Mouse (Mus musculus) hindbrain, embryonic 13.5 days (tissue): ENCODE data around the gene Synj2bp. TPM values are rescaled to one million over a fixed set of nuclear protein-coding genes. Genes with fewer than 3 reads are reported as not detected.
"Not testable (repeated sequence)": the region's sequence is repeated elsewhere in the genome, so short reads cannot be mapped to it uniquely, and the experiment has no call there.

Experiments
- ATAC-seq: fragments of 200-750 bp; cut with Nextera tagmentation; 2 replicates; pipeline ENCODE4 v1.8.0; 2017; ENCODE audit warnings: moderate TSS enrichment; ENCODE audit not compliant: low FRiP score
- H3K27ac ChIP-seq: fragments of 300-500 bp; sonication (generic); 2 replicates; pipeline ENCODE4 v1.5.1; 2015; ENCODE audit warnings: inconsistent platforms, mild to moderate bottlenecking, moderate library complexity
- H3K27me3 ChIP-seq: fragments of 300-500 bp; sonication (generic); 2 replicates; pipeline ENCODE4 v1.6.1; 2015; ENCODE audit warnings: mild to moderate bottlenecking, inconsistent platforms
- H3K36me3 ChIP-seq: fragments of 300-500 bp; sonication (generic); 2 replicates; pipeline ENCODE4 v1.6.1; 2015; ENCODE audit warnings: mild to moderate bottlenecking, inconsistent platforms
- H3K4me1 ChIP-seq: fragments of 300-500 bp; sonication (generic); replicated peaks from 2 replicates; pipeline ENCODE4 v1.6.1; 2015; ENCODE audit warnings: inconsistent platforms
- H3K4me2 ChIP-seq: fragments of 300-500 bp; sonication (generic); 2 replicates; pipeline ENCODE4 v1.6.1; 2015; ENCODE audit warnings: inconsistent platforms, mild to moderate bottlenecking, moderate library complexity
- H3K4me3 ChIP-seq: fragments of 300-500 bp; sonication (generic); 2 replicates; pipeline ENCODE4 v1.5.1; 2015; ENCODE audit warnings: mild to moderate bottlenecking, inconsistent platforms
- H3K9ac ChIP-seq: fragments of 300-500 bp; sonication (generic); 2 replicates; pipeline ENCODE4 v1.6.1; 2015; ENCODE audit warnings: mild to moderate bottlenecking, inconsistent platforms
- H3K9me3 ChIP-seq: fragments of 300-500 bp; sonication (generic); 2 replicates; pipeline ENCODE4 v1.6.1; 2016; ENCODE audit warnings: inconsistent platforms
- WGBS: fragments of 180-500 bp; shearing (Covaris S2); methylation state at CpG from one replicate; pipeline ENCODE4 v1.1.7; 2015; 5-methylcytosine and 5-hydroxymethylcytosine counted together
- polyA plus RNA-seq: library from polyadenylated mRNA; unstranded; fragments of >200 nt; fragmentation: Nextera tagmentation; extraction: Ambion mirVana; gene quantifications from 2 replicates; pipeline ENCODE4 v1.2.1, GENCODE M21; 2015

Gene Synj2bp
- polyA plus RNA-seq, 1 experiment from 2014 or later = 37.5 TPM

DNA sequence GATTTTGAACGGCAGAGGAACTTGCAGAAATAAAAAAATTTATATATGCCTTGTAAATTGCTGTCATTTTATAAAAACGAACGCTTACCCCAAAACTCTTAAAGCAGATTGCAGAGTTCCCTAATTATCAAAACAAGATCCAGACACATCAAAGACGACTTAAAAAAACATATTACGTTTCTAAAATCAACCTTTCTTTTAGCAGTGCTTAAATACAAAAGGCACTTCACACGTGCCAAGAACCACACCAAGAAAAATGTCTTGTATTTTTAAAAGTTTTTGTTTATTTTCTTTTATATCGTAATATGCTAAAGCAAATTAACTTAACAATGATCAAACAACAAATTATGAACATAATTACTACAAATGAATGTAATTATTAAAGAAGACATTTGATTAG is 48.5 kb downstream of the Synj2bp start:
- Histone ChIP-seq H3K4me2 (peak overlapping the region; percentile 69), H3K4me1 (peaks cover 11% of the 10 kb centered on the region; the same call in 1 of the 2 replicates), H3K27ac (peak overlapping the region; percentile 97; the same call in 1 of the 2 replicates), H3K27me3 (no peaks in the 10 kb centered on the region), H3K9ac (peak overlapping the region; percentile 79), H3K9me3 (no peaks in the 10 kb centered on the region), H3K36me3 (no peaks in the 10 kb centered on the region; the same call in 1 of the 2 replicates), H3K4me3 (peak overlapping the region; percentile 70)
- 4% methylated on average over 7 of the region's 7 CpGs for WGBS
- ATAC-seq = no peak

DNA sequence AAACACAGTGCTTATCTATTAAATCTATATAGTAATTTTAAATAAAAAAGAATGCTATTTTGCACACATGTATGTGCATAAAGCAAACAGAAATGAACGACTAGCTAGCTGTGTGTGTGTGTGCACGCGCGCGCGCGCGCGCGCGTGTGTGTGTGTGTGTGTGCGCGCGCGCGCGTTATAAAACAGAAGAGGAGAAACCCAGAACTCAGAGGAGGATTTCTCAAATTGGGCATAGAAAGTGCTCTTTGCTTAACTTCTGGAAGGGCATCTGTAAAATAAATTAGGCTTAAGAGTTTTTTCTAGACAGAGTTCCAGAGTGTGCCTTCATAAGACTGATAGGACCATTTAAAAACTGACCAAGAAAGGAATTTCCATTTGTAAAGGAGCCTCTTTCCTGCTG is 49.1 kb downstream of the Synj2bp start:
- Histone ChIP-seq H3K9ac (peak overlapping the region; percentile 53), H3K9me3 (no peaks in the 10 kb centered on the region), H3K4me2 (peak overlapping the region; percentile 69), H3K27me3 (no peaks in the 10 kb centered on the region), H3K36me3 (no peaks in the 10 kb centered on the region; the same call in 1 of the 2 replicates), H3K4me1 (peaks cover 11% of the 10 kb centered on the region; the same call in 1 of the 2 replicates), H3K4me3 (peak overlapping the region; percentile 70), H3K27ac (no peak overlapping the region)
- no peak for ATAC-seq
- 45% methylated on average over 17 of the region's 17 CpGs for WGBS

DNA sequence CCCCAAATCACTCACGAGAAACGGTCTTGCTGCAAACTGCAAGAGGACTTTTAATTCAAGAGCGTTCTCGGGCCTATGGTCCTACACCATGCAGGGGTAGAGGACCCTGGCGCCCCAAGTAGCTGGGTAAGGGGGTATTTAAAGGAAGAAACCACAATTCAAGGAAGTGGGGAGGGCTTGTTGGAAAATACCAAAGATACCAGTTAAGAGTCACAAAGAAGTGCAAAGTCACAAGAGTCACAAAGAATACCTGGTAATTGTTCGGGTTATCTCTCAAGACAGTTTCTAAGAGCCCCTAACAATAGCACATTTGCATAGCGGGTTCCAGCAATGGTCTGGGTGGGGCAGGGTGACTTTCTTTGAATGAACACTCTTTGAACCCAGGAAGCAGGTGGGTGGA is 73.7 kb downstream of the Synj2bp start:
- WGBS = 96% methylated on average over 7 of the region's 7 CpGs
- H3K27ac ChIP-seq = not testable (repeated sequence)

More for the DNA sequence above, 73.7 kb downstream of the Synj2bp start:
- H3K27me3 ChIP-seq, H3K9ac ChIP-seq, H3K4me3 ChIP-seq, H3K4me2 ChIP-seq, H3K4me1 ChIP-seq, H3K9me3 ChIP-seq, ATAC-seq: not testable (repeated sequence)
- H3K36me3 ChIP-seq = peaks cover 15% of the 10 kb centered on the region

Other genes starting within 250 kb of the Synj2bp start
- 4.9 and 5.2 TPM in 2 replicates for gene Slc8a3, start 199.7 kb downstream of the Synj2bp start, polyA plus RNA-seq
- 0.34 and 0.48 TPM in 2 replicates for gene Gm4787, start 153.4 kb downstream of the Synj2bp start, polyA plus RNA-seq
- gene Adam4, start 111.0 kb downstream of the Synj2bp start, polyA plus RNA-seq = 0.50 and 0.61 TPM in 2 replicates
- 135 and 142 TPM in 2 replicates for gene Cox16, start 47.8 kb downstream of the Synj2bp start, polyA plus RNA-seq
- gene Gm20498, start within 50 bp of the Synj2bp start, polyA plus RNA-seq = 32.0 and 37.7 TPM in 2 replicates
- gene Adam21, start 35.6 kb upstream of the Synj2bp start, polyA plus RNA-seq = 0.93 and 1.00 TPM in 2 replicates
- 50.1 and 51.9 TPM in 2 replicates for gene Med6, start 62.1 kb upstream of the Synj2bp start, polyA plus RNA-seq
- 8.7 and 9.6 TPM in 2 replicates for gene Ttc9, start 98.3 kb upstream of the Synj2bp start, polyA plus RNA-seq
- 8.8 TPM in 2 replicates for gene Map3k9, start 248.3 kb upstream of the Synj2bp start, polyA plus RNA-seq